Mouse (Mus musculus) testis, adult 2 months (tissue): ENCODE results near the gene Pan2.

Experiments used
- CTCF ChIP-seq: fragments of 200-500 bp; IDR thresholded peaks from 2 replicates; pipeline ENCODE4 v1.5.1; 2012; ENCODE audit warnings: low read depth, mild to moderate bottlenecking, inconsistent platforms, low read length, moderate library complexity; ENCODE audit not compliant: control insufficient read depth, insufficient read depth, insufficient replicate concordance
- POLR2A ChIP-seq: fragments of 200-500 bp; IDR thresholded peaks from 2 replicates; pipeline ENCODE4 v1.6.1; 2012; ENCODE audit warnings: low read depth, mild to moderate bottlenecking, inconsistent platforms, low read length, moderate library complexity; ENCODE audit not compliant: control insufficient read depth

- TF ChIP-seq POLR2A (no peak), CTCF (no peak)
These were observed 778 bp upstream of the Pan2 start for GRCm38 (mm10) chr10:128302357-128302756.
